Mouse (Mus musculus): ENCODE measurements around the gene Ldhb. TPM values are rescaled to one million over a fixed set of nuclear protein-coding genes. Genes with fewer than 3 reads are reported as not detected.

Ldhb gene
- polyA plus RNA-seq, 1 experiment from 2014 or later = 420 TPM

DNA sequence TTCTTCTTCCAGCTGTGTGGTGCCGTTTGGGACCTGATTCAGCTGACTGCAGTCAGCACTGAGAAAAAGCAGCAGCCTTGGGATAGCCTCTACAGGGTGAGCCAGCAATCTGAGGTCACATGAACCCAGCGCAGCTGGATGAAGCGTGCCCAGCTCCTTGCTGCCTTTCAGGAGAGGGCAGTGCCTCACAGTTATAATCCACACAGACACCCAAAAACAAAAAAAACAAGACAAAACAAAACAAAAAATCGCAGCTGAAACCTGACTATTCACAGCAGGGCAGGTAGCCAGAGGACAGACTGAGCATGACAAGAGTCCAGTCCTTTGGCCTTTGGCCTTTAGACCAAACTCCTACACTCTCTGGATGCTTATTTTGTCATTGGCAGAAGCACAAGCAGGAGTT lies 35.0 kb downstream of the Ldhb start, which contains the start of gene Gys2:
TSS of gene Gys2 (minus strand) at position 309 of the 403 bp plus-strand sequence.
- DNase-seq (ENCODE audit: low spot score) (no peak), ATAC-seq (replicated peaks; ENCODE audit: low FRiP score) (no peak)
- H3K36me3 ChIP-seq (ENCODE audit: control insufficient read depth, insufficient read depth, low read length) = no peaks in the 10 kb centered on the region
- no peaks in the 10 kb centered on the region for H3K9me3 ChIP-seq (ENCODE audit: control insufficient read depth, low read length)
- H3K4me1 ChIP-seq (replicated peaks; ENCODE audit: control insufficient read depth, insufficient read depth, low read length) = no peaks in the 10 kb centered on the region
- no peak within 1 kb of the TSS for H3K9ac ChIP-seq (ENCODE audit: low read length)
- no peaks in the 10 kb centered on the region for H3K27me3 ChIP-seq (ENCODE audit: control insufficient read depth, insufficient read depth, low read length)
- no peak within 1 kb of the TSS for H3K27ac ChIP-seq (ENCODE audit: low read depth, low read length)
- 70% methylated on average over 4 of the region's 4 CpGs for WGBS
- no peak within 1 kb of the TSS for H3K4me2 ChIP-seq (ENCODE audit: low read depth, low read length, severe bottlenecking)
- H3K4me3 ChIP-seq (ENCODE audit: low read depth, low read length) = no peak within 1 kb of the TSS

DNA sequence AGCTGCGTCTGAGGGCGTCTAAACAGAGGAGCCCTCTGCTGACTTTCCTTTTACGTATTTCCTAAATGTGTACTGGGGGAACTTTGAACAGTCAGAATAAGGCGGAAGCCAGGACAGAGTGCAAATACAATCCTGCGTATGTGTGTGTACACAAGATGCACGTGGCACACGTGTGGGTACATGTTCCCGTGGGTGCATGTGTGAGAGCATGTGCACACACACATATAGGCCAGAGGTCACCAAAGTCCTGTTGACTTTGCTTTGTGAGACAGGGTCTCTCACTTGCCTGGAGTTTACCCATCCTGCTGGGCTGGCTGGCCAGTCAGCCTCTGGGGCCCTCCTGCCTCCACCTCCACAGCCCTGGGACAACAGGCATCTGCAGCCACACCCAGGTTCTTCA lies 36.6 kb downstream of the Ldhb start:
- Histone ChIP-seq H3K36me3 (ENCODE audit: control insufficient read depth, insufficient read depth, low read length) (no peaks in the 10 kb centered on the region), H3K9ac (ENCODE audit: low read length) (no peak overlapping the region), H3K4me3 (ENCODE audit: low read depth, low read length) (no peak overlapping the region), H3K27me3 (ENCODE audit: control insufficient read depth, insufficient read depth, low read length) (no peaks in the 10 kb centered on the region), H3K27ac (ENCODE audit: low read depth, low read length) (no peak overlapping the region), H3K4me2 (ENCODE audit: low read depth, low read length, severe bottlenecking) (no peak overlapping the region), H3K9me3 (ENCODE audit: control insufficient read depth, low read length) (no peaks in the 10 kb centered on the region), H3K4me1 (replicated peaks; ENCODE audit: control insufficient read depth, insufficient read depth, low read length) (no peaks in the 10 kb centered on the region)
- WGBS = 87% methylated on average over 8 of the region's 8 CpGs
- ATAC-seq (replicated peaks; ENCODE audit: low FRiP score) = no peak
- DNase-seq (ENCODE audit: low spot score) = no peak

DNA sequence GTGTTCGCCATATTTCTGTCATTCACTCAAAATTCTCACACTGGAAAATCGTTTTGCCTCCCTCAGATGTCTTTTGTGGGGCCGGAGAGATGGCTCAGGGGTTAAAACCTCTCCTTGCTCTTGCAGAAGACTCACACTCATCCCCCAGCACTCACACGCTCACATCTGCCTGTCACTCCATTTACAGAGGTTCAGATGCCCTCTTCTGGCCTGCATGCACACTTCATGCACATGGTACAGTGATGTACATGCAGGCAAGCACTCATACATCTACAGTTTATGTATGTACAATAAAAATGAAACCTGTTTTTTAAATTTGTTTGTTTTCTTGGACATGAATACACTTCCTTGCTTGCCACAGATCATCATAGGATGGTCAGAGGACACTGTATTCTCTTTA lies 38.2 kb downstream of the Ldhb start:
- no peaks in the 10 kb centered on the region for H3K36me3 ChIP-seq (ENCODE audit: control insufficient read depth, insufficient read depth, low read length)
- no peak for ATAC-seq (replicated peaks; ENCODE audit: low FRiP score)
- no peak overlapping the region for H3K27ac ChIP-seq (ENCODE audit: low read depth, low read length)
- H3K9me3 ChIP-seq (ENCODE audit: control insufficient read depth, low read length) = no peaks in the 10 kb centered on the region
- H3K4me1 ChIP-seq (replicated peaks; ENCODE audit: control insufficient read depth, insufficient read depth, low read length) = no peaks in the 10 kb centered on the region
- WGBS = 65% methylated on average over 4 of the region's 4 CpGs
- no peak for DNase-seq (ENCODE audit: low spot score)
- no peaks in the 10 kb centered on the region for H3K27me3 ChIP-seq (ENCODE audit: control insufficient read depth, insufficient read depth, low read length)
- H3K4me3 ChIP-seq (ENCODE audit: low read depth, low read length) = no peak overlapping the region
- H3K4me2 ChIP-seq (ENCODE audit: low read depth, low read length, severe bottlenecking) = no peak overlapping the region
- H3K9ac ChIP-seq (ENCODE audit: low read length) = no peak overlapping the region

DNA sequence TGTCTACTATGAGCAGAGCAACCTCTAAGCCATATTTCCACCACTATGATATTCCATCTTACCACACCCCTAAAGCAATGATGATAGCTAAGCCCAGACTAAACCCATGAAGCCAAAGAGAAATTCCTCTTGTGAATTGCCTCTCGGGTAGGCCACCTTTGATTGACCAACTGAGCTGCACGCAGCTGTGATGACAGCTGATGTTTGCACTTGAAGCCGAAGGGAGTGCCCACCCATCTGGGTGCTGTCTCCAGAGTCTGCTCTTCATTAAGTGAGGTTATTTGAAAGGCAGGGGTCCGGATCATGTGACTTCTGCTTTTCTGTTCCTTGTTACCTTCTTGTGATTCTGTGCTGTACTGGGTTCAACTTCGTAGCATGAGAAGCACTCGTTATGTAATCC lies 45.6 kb downstream of the Ldhb start:
- 0 out of 2 replicates have a peak, but pooled peaks cover 3% of the 10 kb centered on the region for H3K4me1 ChIP-seq (replicated peaks; ENCODE audit: control insufficient read depth, insufficient read depth, low read length)
- H3K9me3 ChIP-seq (ENCODE audit: control insufficient read depth, low read length) = no peaks in the 10 kb centered on the region
- DNase-seq (ENCODE audit: low spot score) = no peak
- no peak for ATAC-seq (replicated peaks; ENCODE audit: low FRiP score)
- no peak overlapping the region for H3K9ac ChIP-seq (ENCODE audit: low read length)
- H3K4me2 ChIP-seq (ENCODE audit: low read depth, low read length, severe bottlenecking) = no peak overlapping the region
- 82% methylated on average over 6 of the region's 6 CpGs for WGBS
- H3K27me3 ChIP-seq (ENCODE audit: control insufficient read depth, insufficient read depth, low read length) = no peaks in the 10 kb centered on the region
- H3K36me3 ChIP-seq (ENCODE audit: control insufficient read depth, insufficient read depth, low read length) = no peaks in the 10 kb centered on the region
- H3K4me3 ChIP-seq (ENCODE audit: low read depth, low read length) = no peak overlapping the region
- H3K27ac ChIP-seq (ENCODE audit: low read depth, low read length) = no peak overlapping the region

DNA sequence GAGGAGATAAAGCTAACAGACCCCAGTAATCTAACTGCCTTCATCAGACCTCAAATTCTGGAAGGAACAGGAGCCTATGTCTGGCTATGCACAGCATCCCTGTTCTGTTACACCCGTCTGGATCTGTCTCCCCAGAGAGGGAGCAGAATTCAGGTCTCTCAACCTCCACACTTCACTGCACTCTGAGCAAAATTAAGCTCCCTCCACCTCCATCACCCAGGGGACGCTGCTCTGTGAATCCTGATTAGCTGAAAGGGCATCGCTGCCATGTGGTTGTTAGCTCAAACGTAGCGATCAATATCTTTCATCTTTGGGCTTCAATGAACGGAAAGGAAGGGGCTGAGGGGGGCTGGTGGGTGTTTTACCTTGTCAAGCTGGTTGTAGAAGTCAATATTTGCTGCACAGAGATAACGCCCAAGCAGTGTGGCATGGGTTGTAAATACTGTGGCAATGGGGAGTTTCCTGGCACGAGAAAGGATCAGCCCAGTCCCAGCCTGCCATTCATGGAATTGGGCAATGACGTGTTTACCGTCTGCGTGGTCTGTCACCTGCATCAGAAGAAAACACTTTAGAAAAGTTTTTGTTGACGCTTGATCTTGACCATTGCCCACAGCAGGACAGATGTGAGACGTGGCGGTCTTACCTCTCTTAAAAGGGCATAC lies 48.6 kb downstream of the Ldhb start:
- Histone ChIP-seq H3K4me3 (ENCODE audit: low read depth, low read length) (no peak overlapping the region), H3K4me2 (ENCODE audit: low read depth, low read length, severe bottlenecking) (no peak overlapping the region), H3K9ac (ENCODE audit: low read length) (no peak overlapping the region), H3K27me3 (ENCODE audit: control insufficient read depth, insufficient read depth, low read length) (no peaks in the 10 kb centered on the region), H3K4me1 (replicated peaks; ENCODE audit: control insufficient read depth, insufficient read depth, low read length) (0 out of 2 replicates have a peak, but pooled peaks cover 3% of the 10 kb centered on the region), H3K36me3 (ENCODE audit: control insufficient read depth, insufficient read depth, low read length) (no peaks in the 10 kb centered on the region), H3K27ac (ENCODE audit: low read depth, low read length) (no peak overlapping the region), H3K9me3 (ENCODE audit: control insufficient read depth, low read length) (no peaks in the 10 kb centered on the region)
- no peak for ATAC-seq (replicated peaks; ENCODE audit: low FRiP score)
- DNase-seq (ENCODE audit: low spot score) = no peak
- WGBS = 76% methylated on average over 14 of the region's 14 CpGs

DNA sequence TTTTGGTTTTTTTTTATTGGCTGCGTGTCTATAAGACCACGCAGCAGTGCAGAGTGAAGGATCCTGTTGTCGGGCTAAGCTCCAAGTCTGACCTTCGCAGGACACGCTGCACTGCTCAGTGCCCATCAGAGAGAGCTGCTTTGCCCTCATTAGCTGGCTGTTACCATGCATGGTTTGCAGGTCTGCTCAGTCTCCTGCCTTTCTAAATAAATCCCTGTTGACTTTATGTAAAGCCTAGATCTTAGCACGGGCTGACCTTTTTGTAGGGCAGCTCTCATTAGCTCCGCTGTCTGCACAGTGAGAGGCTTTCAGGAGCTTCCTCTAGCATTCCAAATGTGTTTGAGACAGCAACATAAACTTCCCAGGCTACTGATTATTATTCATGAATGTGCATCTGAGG lies 49.7 kb downstream of the Ldhb start:
- Histone ChIP-seq H3K4me2 (ENCODE audit: low read depth, low read length, severe bottlenecking) (no peak overlapping the region), H3K9ac (ENCODE audit: low read length) (no peak overlapping the region)

DNA sequence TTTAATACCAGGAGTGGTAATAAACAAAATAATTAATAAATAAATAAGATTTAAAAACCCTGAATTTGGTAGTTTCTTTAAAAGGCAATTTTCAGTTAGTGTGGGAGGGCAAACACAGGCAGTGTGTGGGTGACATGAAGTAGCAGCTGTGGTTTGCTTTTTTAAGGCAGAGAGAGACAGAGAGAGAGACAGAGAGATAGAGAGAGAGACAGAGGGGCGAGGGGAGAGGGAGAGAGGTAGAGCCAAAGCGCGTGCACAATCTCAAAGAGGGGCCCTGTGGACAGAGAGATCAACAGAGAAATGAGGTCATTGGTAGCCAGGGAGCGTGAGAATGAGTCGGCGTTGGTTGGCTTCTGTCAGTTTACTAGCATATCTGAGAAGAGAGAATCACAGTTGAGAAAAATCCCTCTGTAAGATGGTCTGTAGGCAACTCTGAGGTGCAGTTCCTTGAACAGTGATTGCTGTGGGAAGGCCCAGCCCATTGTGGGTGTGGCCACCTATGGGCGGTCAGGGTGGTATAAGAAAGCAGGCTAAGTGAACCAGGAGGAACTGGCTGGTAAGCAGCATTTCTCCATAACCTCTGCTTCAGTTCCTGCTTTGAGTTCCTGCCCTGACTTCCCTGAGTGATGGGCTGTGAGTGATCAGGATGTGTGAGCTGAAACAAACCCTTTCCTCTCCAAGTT lies 52.3 kb downstream of the Ldhb start:
- no peak overlapping the region for H3K4me2 ChIP-seq (ENCODE audit: low read depth, low read length, severe bottlenecking)
- no peak overlapping the region for H3K27ac ChIP-seq (ENCODE audit: low read depth, low read length)
- ATAC-seq (replicated peaks; ENCODE audit: low FRiP score) (0 out of 2 replicates have a peak, but pooled peaks have one; percentile 51), DNase-seq (ENCODE audit: low spot score) (no peak)
- WGBS = 63% methylated on average over 7 of the region's 7 CpGs
- H3K27me3 ChIP-seq (ENCODE audit: control insufficient read depth, insufficient read depth, low read length) = no peaks in the 10 kb centered on the region
- H3K9ac ChIP-seq (ENCODE audit: low read length) = no peak overlapping the region
- H3K4me3 ChIP-seq (ENCODE audit: low read depth, low read length) = no peak overlapping the region
- no peaks in the 10 kb centered on the region for H3K36me3 ChIP-seq (ENCODE audit: control insufficient read depth, insufficient read depth, low read length)
- H3K4me1 ChIP-seq (replicated peaks; ENCODE audit: control insufficient read depth, insufficient read depth, low read length) = 0 out of 2 replicates have a peak, but pooled peaks cover 3% of the 10 kb centered on the region
- no peaks in the 10 kb centered on the region for H3K9me3 ChIP-seq (ENCODE audit: control insufficient read depth, low read length)

More for the DNA sequence above, 49.7 kb downstream of the Ldhb start:
- DNase-seq (ENCODE audit: low spot score) (no peak), ATAC-seq (replicated peaks; ENCODE audit: low FRiP score) (no peak)
- WGBS = 45% methylated on average over 7 of the region's 7 CpGs
- H3K27me3 ChIP-seq (ENCODE audit: control insufficient read depth, insufficient read depth, low read length) = no peaks in the 10 kb centered on the region
- no peak overlapping the region for H3K27ac ChIP-seq (ENCODE audit: low read depth, low read length)
- H3K9me3 ChIP-seq (ENCODE audit: control insufficient read depth, low read length) = no peaks in the 10 kb centered on the region
- no peak overlapping the region for H3K4me3 ChIP-seq (ENCODE audit: low read depth, low read length)
- H3K4me1 ChIP-seq (replicated peaks; ENCODE audit: control insufficient read depth, insufficient read depth, low read length) = 0 out of 2 replicates have a peak, but pooled peaks cover 3% of the 10 kb centered on the region
- no peaks in the 10 kb centered on the region for H3K36me3 ChIP-seq (ENCODE audit: control insufficient read depth, insufficient read depth, low read length)

DNA sequence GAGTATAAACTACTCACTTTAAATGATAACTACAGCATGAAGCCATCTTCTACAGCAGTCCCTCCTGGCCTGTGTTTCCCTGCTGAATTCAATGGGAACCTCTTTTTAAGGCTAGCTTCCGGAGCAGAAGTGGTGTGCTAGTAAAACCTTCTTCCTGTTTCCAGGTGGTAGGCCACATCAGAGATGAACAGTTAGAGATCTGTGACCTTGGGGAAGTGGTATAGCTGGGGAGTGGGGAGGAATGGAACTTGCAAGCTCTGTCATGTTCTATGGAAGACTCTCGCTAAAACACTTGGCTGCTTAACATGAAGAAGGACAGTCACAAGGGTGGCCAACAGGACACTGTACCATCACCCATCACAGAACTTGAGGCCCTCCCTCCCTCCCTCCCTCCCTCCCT lies 54.4 kb downstream of the Ldhb start:
- no peak overlapping the region for H3K4me3 ChIP-seq (ENCODE audit: low read depth, low read length)
- no peak overlapping the region for H3K4me2 ChIP-seq (ENCODE audit: low read depth, low read length, severe bottlenecking)
- ATAC-seq (replicated peaks; ENCODE audit: low FRiP score) = no peak
- no peaks in the 10 kb centered on the region for H3K9me3 ChIP-seq (ENCODE audit: control insufficient read depth, low read length)
- whole genome bisulfite sequencing = 86% methylated on average over 2 of the region's 2 CpGs
- H3K9ac ChIP-seq (ENCODE audit: low read length) = no peak overlapping the region
- no peak overlapping the region for H3K27ac ChIP-seq (ENCODE audit: low read depth, low read length)
- H3K4me1 ChIP-seq (replicated peaks; ENCODE audit: control insufficient read depth, insufficient read depth, low read length) = 0 out of 2 replicates have a peak, but pooled peaks cover 3% of the 10 kb centered on the region
- no peaks in the 10 kb centered on the region for H3K27me3 ChIP-seq (ENCODE audit: control insufficient read depth, insufficient read depth, low read length)
- DNase-seq (ENCODE audit: low spot score) = no peak
- H3K36me3 ChIP-seq (ENCODE audit: control insufficient read depth, insufficient read depth, low read length) = no peaks in the 10 kb centered on the region
